In genomic region chr11:22034564-22035105, GRCm38 (mm10) we compare ENCODE assay signal across 26 mouse cellular contexts. TPM values are rescaled to one million over a fixed set of nuclear protein-coding genes. Genes with fewer than 3 reads are reported as not detected.
"Had no signal": no experiment of that assay in that cellular context is flagged by ENCODE, and none has a peak within 500 bp of the region (broad histone marks: within the 10 kb centered on the region; RNA-seq: fewer than 3 reads in every experiment).

No protein-coding gene starts in this region.

- H3K4me3 ChIP-seq: layer of hippocampus, adult 2 months; limb, embryonic 10.5 days; limb, embryonic 13.5 days; liver, embryonic 12.5 days; liver, embryonic 15.5 days; lung, embryonic 15.5 days; megakaryocyte, embryonic 14.5 days; midbrain, embryonic 12.5 days; myocyte; neural tube, embryonic 13.5 days had no signal

- H3K4me2 ChIP-seq: limb, embryonic 13.5 days; liver, embryonic 12.5 days; liver, embryonic 15.5 days; lung, embryonic 15.5 days; midbrain, embryonic 12.5 days; neural tube, embryonic 13.5 days had no signal

- H3K9ac ChIP-seq: limb, embryonic 13.5 days; liver, embryonic 12.5 days; liver, embryonic 15.5 days; lung, embryonic 15.5 days; midbrain, embryonic 12.5 days; neural tube, embryonic 13.5 days had no signal

- H3K27ac ChIP-seq: layer of hippocampus, adult 2 months; limb, embryonic 10.5 days; limb, embryonic 13.5 days; liver, embryonic 12.5 days; liver, embryonic 15.5 days; lung, embryonic 15.5 days; midbrain, embryonic 12.5 days; neural tube, embryonic 13.5 days had no signal

- H3K4me1 ChIP-seq: limb, embryonic 10.5 days; limb, embryonic 13.5 days; liver, embryonic 12.5 days; liver, embryonic 15.5 days; lung, embryonic 15.5 days; megakaryocyte, embryonic 14.5 days; neural tube, embryonic 13.5 days had no signal

- ATAC-seq: liver, embryonic 12.5 days had no signal

- H3K36me3 ChIP-seq: limb, embryonic 10.5 days; limb, embryonic 13.5 days; liver, embryonic 12.5 days; liver, embryonic 15.5 days; lung, embryonic 15.5 days; midbrain, embryonic 12.5 days had no signal

- DNase-seq: kidney, adult 18-20 months; kidney, adult 9 months; kidney, postnatal 14 days; layer of hippocampus, adult 9-11 months; liver; lung, adult 18-20 months; lung, postnatal 10 days; lung, postnatal 36 days; thymus, adult 18-20 months; thymus, postnatal 36 days had no signal

- H3K9me3 ChIP-seq: limb, embryonic 10.5 days; limb, embryonic 13.5 days; liver, embryonic 12.5 days; liver, embryonic 15.5 days; lung, embryonic 15.5 days; megakaryocyte, embryonic 14.5 days; midbrain, embryonic 12.5 days; neural tube, embryonic 13.5 days had no signal

- H3K27me3 ChIP-seq: limb, embryonic 13.5 days; liver, embryonic 12.5 days; liver, embryonic 15.5 days; lung, embryonic 15.5 days; megakaryocyte, embryonic 14.5 days; midbrain, embryonic 12.5 days; neural tube, embryonic 13.5 days had no signal

RNA-seq across cellular contexts. Expression of gene Otx1, which starts 31.9 kb away (rescaled TPM):
- total RNA-seq: monocyte, adult 5-6 weeks; neutrophil, adult 5-6 weeks had no signal
- polyA plus RNA-seq: kidney, embryonic 16.5 days; large intestine, adult 2 months; liver, embryonic 12.5 days; liver, embryonic 15.5 days; neural tube, embryonic 13.5 days; small intestine, adult 2 months; spleen, adult 2 months had no signal
